Mouse (Mus musculus) ovary, adult 18-20 months (tissue): Measurements from ENCODE around the gene Cul9.
"Not testable (repeated sequence)": the region's sequence is repeated elsewhere in the genome, so short reads cannot be mapped to it uniquely, and the experiment has no call there.

Source experiments
- DNase-seq: peaks from one replicate; pipeline ENCODE4 v3.0.0; 2022; ENCODE audit warnings: low spot score, mixed read lengths

Cul9 gene

DNA sequence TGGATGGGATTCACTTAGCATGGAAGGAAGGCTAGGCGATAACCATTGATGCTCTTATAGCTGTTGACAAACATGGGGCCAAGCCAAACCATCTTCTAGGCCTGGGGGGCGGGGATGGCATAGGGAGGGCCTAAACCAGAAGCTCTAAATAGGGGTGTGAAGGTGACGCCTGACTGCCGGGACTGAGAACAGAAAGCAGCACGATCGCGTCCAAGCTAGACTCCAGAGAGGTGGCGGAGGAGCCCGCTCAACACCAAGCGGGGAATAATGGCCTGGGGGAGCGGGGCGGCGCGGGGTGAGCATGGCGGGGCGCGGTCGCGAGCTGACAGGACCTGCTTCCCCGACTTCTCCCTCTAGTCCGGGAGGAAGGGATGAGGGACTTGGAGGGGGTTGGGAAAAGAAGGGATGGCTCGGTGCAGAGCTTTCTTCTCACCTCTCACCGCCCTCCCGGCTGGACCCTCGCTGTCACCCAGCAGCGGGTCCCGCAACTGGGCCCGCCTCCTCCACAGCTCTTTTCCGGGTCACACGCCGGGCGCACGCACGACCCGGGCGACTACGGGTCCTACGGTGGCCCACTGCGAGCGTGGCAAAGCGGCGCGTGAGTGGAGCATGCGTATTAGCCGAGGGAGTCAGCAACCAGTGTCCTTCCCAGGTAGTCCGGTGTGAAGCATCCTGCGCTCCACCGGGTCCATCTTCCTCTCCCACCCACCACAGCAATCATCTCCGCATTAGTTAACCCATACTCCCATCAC is at the start of gene Cul9:
Cul9 (minus strand) TSS at position 576 of the 752 bp plus-strand sequence.
- peak; percentile 66 for DNase-seq

DNA sequence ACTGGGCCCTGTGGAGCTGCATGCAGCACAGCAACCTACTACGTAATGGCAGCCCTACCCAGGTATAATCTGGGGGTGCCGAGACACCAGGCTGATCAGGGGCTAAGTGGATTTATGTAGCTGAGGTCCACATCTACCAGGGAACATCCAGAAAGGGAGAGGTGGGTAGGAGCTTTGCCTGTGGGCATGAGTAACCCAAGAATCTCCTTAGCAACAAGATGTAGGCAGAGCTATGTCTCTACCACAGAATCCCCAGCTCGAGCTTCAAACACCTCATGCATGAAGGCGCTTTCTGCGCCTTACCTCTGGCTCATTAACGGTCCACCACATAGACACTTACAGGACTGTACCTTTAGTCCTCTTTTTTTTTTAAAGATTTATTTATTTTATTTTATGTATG is 49.1 kb upstream of the Cul9 start:
- DNase-seq, result no peak

DNA sequence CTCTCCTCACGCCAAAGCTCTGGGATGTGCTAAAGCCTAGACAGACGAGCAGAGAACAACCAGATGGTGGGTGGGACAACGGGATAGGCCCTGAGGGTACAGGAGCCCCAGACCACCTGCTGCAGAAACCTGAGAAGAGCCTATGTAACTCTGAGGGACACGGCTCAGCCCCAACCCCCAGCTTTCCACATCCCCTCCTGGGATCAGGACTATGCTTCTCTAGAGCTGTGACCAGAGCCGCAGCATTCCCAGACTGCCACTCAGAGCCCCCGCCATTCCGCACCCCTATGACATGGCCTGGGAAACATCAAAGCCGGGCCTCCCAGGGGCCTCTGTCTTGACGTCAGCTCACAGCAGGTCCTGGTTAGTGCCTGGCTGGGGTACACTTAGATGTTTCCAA is 48.4 kb upstream of the Cul9 start:
- DNase-seq, result no peak

DNA sequence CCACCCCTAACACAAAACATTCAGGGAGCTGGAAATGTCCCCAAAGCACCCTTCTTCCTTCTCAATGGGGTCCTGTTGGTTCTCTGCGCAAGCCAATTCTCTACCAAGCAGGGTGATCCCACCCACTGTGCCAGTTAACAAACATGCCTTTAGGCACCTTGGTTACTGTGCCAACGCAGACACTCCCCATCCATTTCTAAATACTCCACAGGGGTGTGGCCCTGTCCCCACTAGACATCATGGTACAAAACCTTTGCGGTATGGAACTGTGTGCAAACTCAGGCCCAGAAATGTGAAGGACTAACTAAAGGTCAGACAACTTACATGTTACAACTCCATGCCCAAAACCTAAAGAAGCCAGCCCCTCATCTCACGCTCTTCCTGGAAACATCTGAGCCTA is 46.9 kb upstream of the Cul9 start:
- no peak for DNase-seq

DNA sequence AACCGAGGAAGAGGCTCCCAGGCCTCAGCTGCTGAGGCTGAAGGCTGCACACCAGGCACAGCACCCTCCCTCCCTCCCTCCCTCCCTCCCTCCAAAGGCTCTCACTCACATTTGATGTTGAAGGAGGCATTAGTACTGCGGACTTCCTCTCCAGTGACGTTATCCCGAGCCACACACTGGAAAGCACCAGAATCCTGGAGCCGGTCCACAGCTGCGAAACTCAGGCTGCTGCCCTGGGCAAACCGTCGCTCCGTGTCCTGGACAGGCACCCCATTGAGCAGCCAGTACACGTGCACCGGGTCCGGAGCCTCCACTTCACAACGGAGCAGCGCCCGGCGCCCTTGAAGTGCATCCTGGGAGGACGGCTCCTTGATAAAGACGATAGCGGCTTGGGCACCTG is 45.2 kb upstream of the Cul9 start:
- DNase-seq, result no peak

DNA sequence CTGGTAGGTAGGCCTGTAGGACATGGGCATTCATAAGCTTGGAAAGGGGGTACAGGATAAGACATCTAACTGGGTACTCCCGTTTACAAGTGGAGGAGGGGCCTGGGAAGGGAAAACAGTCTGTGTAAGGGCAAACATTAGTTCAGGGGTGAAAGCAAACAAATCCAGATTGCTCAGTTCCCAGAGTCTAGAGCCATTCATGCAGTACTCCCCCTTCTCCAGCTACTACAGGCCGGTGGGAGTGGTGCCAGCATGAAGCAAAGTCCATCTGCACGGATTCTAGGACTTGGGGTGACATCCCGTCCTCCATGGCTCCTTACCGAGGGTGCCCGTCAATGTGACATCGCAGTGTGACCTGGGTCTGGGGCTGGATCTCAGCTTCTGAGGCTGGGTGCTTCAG is 44.3 kb upstream of the Cul9 start:
- no peak for DNase-seq

DNA sequence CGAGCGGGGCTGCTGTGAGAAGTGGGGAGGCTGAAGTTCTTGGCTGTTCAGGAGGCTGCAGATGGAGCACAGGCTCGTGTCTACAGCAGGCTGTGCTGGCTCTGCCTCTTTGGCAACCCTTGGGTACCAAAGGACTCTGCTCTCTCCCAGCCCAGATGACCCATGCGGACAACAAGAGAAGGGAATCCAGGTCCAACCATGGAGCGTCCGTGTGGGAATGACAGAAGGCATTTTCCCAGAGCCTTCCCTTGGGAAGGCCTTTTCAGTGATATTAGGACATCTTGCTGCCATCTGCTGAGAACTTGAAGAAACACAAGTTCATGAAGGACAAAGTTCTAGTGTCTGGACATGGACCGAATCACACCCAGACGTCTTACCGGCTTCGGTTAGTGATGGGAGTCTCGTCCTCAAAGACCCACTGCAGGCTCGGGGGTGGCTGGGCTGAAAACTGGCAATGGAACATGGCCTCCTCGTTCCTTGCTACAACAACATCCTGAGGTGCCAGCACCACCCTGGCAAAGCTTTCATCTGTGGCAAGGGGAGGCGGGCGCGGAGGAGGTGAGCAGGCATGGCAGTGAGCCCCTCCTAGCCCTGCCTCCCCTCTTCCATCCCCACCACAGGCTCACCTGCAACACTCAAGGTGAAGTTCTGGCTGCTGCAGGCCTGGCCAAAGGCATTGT is 43.6 kb upstream of the Cul9 start:
- DNase-seq, result no peak

DNA sequence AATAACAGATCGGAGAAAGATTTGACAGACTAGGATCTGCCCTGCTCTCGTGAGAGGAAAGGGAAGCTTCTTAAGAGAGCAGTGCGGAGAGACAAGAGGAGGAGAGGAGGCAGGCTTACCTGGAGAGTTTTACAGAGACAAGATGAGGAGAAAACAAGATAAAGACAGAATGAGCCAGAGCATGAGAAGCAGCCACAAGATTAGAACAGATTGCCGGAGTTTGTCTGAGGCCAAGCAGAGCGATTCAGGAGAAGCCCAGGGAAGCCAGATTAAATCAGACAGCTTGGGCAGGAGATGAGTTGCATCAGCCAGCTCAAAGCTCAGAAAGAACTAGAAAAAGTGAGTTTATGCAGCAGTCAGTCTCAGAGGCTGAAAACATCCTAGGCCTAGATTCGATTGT is 42.7 kb upstream of the Cul9 start:
- DNase-seq, result no peak

DNA sequence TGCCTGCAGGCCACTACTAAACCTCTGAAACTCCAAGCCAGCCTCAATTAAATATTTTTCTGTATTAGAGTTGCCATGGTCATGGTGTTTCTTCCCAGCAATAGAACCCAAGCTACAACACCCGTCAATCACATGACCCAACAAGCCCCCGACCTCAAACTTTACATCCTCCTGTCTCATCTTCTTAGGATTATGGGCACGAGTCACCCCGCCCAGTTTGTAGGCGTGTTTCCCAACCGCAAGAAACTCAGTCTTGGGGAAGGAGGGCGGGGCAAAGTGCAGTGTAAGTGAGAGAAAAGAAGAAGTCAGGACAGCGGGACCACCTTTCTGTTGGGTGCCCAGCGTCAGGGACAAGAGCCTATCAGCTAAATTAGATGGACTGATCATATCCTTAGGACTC is 42.0 kb upstream of the Cul9 start:
- no peak for DNase-seq

DNA sequence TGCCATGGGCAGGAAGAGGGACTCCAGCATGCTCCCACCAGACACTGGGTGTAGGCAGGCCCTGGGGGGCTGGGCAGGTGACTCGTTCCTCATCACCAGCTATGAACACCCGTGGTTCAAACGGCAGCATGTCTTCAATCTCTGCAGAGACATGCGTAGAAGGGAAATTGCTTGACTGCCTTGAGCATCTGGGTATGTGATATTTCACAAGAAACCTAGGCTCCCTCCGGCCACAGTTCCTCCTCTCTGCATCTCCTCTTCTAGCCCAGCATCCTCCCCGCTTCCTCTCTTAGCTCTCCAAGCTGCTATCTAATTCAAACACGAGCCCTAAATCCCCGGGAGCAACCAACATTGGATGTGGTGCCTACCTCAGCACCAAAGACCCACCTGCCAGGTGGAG is 40.1 kb upstream of the Cul9 start:
- no peak for DNase-seq

DNA sequence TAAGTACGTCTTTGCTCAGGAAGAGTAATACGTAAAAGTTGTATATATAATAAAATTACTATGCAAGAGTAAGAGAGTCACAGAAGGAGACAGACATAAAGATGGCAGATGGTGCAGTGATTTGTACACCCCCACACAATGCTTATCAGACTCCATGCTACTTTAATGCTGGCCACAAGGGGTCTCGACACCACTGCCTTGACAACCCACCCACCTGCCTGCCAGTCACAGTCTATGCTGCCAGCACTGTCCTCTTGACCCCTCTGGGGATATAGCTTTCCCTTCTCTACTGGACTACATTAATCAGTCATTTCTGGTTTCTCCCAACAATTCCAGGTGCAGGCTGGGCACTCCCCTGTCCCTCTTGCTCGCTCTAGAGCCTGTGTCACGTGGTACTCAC is 32.5 kb upstream of the Cul9 start:
- no peak for DNase-seq

DNA sequence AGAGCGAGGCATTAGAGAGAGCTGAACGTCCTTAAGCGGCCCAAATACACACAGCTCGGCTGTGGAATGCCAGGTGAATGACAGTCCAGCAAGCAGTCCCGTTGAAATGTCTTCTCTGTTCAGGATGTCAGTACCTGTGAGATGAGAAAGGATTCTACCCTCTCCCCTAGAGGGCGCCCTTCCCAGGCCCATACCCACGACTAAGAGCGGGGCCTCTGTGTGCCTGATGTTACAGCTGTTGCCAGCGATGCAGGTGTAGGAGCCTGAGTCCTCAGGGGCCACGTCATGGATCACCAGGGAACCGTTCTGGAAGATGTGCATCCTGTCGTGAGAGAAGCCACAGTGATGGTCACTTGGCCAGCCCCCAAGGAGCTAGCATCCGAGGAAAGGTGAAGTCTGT is 29.9 kb upstream of the Cul9 start:
- no peak for DNase-seq

DNA sequence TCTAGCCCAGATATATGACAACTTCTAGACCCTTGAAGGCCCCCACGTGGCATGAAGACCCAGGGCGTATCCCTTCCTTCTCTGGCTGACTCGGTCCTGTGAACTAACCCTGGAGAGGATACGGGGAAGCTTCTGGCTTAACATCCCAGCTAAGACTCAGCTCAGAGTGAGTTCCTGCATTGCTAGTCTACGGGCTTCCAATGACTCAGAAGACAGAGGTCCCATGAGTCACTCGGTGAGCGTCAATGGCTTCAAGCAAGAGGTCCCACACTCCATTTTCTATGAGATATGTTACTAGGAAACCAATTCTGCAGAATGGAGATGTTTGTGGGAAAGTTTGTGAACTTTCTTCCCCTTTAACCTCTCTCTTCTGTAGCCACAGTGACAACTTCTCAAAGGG is 28.3 kb upstream of the Cul9 start:
- DNase-seq, result no peak

DNA sequence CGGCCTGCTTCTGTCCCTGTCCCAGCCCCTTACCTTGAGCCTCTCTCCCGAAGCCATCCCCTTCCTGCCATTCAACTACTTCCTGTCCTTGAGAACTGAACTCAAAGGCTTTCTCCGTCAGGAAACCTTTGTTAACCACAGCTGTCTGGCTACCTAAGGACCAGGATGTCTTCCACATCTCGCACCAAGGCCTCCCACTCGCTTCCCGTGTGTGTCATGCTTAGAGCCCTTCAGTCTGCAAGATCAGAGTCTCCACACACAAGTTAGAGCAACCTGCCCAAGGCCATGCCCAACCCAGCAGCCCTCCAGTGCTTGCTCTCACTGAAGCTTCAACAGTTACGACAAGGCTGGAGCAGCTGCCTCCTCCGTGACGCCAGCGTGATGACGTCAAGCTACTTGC is 24.8 kb upstream of the Cul9 start:
- DNase-seq, result no peak

DNA sequence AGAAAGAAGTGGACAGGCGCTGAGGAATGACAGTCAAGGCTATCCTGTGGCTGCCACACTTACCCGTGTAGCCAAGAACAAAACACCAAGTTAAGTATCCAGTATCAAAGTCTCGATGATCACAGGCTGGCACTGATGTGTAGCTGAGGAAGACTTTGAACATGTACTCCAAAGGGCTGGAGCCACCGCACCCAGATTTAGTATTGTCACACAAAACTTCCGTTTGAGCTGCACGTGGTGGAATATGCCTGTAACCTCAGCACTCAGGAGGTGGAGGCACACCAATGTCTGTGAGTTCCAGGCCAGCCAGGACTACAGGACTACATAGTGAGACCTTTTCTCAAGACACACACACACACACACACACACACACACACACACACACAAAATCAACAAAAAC is 13.0 kb upstream of the Cul9 start:
- DNase-seq, result no peak

DNA sequence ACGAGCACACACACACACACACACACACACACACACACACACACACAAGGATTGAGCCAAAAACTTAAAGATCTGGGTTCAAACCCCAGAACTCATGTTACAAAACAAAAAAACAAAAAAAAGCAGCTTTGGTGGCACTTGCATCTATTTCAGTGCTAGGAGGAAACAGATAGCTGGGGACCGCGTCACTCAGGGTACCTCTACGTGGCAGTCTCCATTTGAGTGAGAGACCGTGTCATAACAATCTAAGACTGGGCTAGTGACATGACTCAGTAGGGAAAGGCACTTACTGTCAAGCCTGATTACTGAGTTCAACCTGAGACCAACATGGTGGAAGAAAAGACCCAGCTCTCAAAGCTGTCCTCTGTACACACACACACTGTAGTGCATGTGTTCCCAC is 12.0 kb upstream of the Cul9 start:
- DNase-seq, result no peak

DNA sequence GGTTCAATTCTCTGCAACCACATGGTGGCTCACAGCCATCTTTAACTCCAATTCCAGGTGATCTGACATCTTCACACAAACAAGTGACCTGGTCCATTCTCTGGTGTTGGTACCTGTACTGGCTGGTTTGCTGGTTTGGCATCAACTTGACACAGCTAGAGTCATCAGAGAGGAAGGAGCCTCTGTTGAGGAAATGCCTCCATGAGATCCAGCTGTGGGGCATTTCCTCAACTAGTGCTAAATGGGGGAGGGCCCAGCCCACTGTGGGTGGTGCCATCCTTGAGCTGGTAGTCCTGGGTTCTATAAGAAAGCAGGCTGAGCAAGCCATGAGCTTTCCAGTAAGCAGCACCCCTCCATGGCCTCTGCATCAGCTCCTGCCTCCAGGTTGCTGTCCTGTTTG is 11.1 kb upstream of the Cul9 start:
- DNase-seq, result not testable (repeated sequence)

DNA sequence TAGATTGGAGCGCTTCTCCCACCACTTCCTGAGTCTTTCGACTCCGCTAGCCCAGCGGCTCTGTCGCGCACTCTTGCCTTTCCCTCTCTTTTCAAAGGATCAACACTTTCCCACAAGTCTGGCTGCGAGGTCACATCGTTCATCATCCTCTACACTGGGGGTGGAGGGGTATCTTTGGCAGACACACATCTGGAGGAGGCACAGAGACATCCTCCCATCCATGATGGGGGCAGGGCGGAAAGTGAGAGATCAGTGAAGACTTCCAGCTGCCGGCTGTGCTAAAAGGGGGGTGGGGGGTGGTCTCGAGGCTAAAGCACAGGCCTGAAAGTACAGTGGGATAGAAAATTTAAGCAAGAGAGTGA is 10.4 kb upstream of the Cul9 start:
- no peak for DNase-seq

DNA sequence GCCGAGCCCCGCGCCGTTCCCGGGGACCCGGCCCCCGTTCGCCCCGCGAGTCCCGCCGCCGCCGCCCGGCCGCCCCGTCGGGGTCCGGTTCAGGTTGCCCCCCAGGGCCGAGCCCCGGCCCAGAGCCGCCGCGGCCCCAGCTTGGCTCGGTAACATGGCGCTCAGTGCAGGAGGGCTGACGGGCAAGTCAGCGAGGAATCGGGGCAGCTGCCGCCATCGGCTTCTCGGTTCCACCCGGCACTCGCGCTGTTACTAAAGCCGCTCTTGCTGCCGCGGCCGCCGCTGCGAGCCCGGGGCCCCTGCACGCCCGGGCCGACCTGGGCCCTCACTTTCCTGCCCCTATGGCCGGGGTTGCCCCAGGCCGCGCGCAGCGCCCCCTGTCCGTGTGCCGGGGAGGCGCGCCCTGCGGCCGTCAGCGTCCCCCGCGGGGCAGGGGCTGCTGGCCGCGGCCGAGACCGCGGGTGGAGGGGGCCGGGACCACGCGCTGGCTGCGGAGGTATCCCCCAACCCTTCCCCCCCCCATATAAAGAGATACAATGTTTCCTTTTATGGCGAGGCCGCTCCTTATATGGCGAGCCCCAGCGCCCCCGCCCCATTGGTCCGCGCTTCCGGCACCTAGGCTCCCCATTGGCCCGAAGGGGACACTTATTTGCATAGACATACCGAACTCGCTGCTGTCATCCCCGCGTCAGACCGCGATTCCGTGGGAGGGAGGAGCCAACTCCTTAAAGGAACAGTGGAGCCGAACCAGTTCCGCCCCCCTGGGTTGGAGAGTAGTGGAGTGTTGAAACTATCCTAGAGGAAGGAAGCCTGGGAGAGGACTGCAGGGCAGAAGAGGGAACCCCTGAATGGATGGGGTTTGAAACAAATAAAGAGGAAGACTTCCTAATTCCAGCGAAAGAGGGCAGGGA is 9.7 kb upstream of the Cul9 start, which contains the start of gene Srf:
Srf (minus strand) TSS at position 503 of the 911 bp plus-strand sequence.
- peak; percentile 98 for DNase-seq

DNA sequence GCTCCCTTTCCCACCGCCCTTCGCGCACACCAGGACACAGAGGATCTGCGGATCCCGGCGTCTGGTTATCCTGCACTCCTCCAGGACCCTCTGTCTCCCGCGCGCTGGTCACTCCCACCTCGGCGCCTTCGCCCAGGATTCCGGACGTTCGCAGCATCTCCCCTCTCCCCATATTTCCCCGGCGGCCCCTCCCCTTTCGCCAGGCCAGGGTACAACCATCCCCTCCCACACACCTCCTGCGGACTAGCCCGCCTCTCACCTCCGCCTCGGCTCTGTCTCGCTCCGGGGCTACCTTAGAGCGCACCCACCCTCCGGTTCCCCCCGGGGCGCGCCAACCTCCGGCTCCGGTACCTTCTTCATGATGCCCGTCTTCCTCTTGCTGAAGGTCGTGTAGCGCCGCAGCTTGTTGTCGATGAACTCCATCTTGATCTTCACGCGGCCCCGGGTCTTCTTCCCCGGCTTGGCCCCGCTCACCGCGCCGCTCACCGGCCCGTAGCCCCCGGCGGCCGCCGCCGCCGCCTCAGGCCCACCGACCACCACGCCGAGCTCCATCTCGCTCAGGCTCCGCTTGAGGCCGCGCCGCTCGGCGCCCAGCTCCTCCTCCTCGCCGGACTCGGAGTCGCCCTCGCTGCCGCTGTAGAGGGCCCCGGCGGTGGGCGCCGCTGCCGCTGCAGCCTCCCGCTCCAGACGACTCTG is 8.9 kb upstream of the Cul9 start:
- no peak for DNase-seq

DNA sequence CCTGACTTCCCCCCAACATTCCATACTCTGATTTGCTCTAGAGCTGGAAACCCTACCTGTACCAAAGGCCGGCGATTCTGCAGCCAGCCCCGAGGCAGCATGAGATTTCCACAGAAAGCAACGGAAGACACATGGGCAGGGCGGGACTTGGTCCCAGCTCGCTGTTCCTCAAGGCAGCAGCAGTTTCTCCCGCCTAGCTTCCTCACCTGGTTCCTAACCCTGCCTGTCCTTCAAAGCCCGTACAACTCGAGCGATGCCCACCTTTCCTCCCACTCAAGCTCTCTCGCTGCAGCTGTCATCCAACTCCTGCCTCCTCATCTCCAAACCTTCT is 8.4 kb upstream of the Cul9 start:
- DNase-seq, result no peak

DNA sequence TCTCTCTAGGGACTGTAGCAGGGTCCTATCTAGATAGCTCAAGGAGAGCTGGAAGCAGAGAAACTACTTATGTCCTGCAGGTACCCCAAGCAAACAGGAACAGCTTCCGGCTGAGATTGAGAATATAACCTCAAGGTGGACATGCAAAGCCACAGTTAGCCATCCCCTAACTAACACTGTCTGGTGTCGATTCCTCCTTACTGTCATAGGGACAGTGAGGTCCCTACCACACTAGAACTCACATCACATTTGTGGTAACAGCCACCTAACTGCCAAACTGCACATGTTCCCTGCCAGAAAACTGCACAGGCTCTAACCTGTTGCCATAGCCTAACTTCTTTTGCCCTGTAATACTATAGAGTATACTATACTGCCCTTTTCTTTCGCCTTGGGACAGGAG is 7.7 kb upstream of the Cul9 start:
- no peak for DNase-seq
